ENCODE assay signal across 28 mouse cellular contexts in genomic region chr6:65002196-65002595, GRCm38 (mm10).
"Had no signal": no experiment of that assay in that cellular context is flagged by ENCODE, and none has a peak within 500 bp of the region (broad histone marks: within the 10 kb centered on the region; RNA-seq: fewer than 3 reads in every experiment).

No protein-coding gene starts in this region.

- H3K4me1 ChIP-seq: heart, embryonic 10.5 days; heart, embryonic 12.5 days; hindbrain, embryonic 13.5 days; hindbrain, embryonic 15.5 days; kidney, embryonic 15.5 days; limb, embryonic 10.5 days; limb, embryonic 12.5 days; liver, embryonic 13.5 days; liver, embryonic 15.5 days had no signal

- H3K4me3 ChIP-seq: gastrocnemius, adult 2 months; heart, embryonic 10.5 days; heart, embryonic 12.5 days; hindbrain, embryonic 13.5 days; hindbrain, embryonic 15.5 days; kidney, embryonic 15.5 days; left cerebral cortex, adult 2 months; limb, embryonic 10.5 days; limb, embryonic 12.5 days; liver, embryonic 13.5 days; liver, embryonic 15.5 days had no signal

- H3K27me3 ChIP-seq: heart, embryonic 12.5 days; hindbrain, embryonic 13.5 days; hindbrain, embryonic 15.5 days; kidney, embryonic 15.5 days; limb, embryonic 12.5 days; liver, embryonic 13.5 days; liver, embryonic 15.5 days had no signal

- H3K27ac ChIP-seq: gastrocnemius, adult 2 months; heart, embryonic 10.5 days; hindbrain, embryonic 13.5 days; hindbrain, embryonic 15.5 days; hindbrain, postnatal 0 days; kidney, embryonic 15.5 days; kidney, postnatal 0 days; left cerebral cortex, adult 2 months; limb, embryonic 10.5 days; limb, embryonic 12.5 days; liver, embryonic 13.5 days; liver, embryonic 15.5 days had no signal

- DNase-seq: gastrocnemius, adult 2 months; gastrocnemius, postnatal 10 days; gastrocnemius, postnatal 25 days; heart, adult 18-20 months; heart, postnatal 10 days; heart, postnatal 36 days; kidney, adult 11 months; kidney, adult 2 months; kidney, adult 9 months; kidney, postnatal 14 days; kidney, postnatal 36 days; layer of hippocampus, adult 9-11 months; layer of hippocampus, postnatal 36 days; liver; liver, embryonic 13.5 days had no signal

- H3K9me3 ChIP-seq: heart, embryonic 10.5 days; heart, embryonic 12.5 days; hindbrain, embryonic 13.5 days; hindbrain, embryonic 15.5 days; kidney, embryonic 15.5 days; limb, embryonic 10.5 days; limb, embryonic 12.5 days; liver, embryonic 13.5 days; liver, embryonic 15.5 days had no signal

- ATAC-seq: hindbrain, postnatal 0 days; intestine, embryonic 16.5 days had no signal

- H3K4me2 ChIP-seq: heart, embryonic 12.5 days; hindbrain, embryonic 13.5 days; hindbrain, embryonic 15.5 days; kidney, embryonic 15.5 days; limb, embryonic 12.5 days; liver, embryonic 11.5 days; liver, embryonic 13.5 days; liver, embryonic 15.5 days had no signal

- H3K9ac ChIP-seq: heart, embryonic 12.5 days; hindbrain, embryonic 13.5 days; hindbrain, embryonic 15.5 days; kidney, embryonic 15.5 days; limb, embryonic 12.5 days; liver, embryonic 13.5 days; liver, embryonic 15.5 days had no signal

- H3K36me3 ChIP-seq: heart, embryonic 10.5 days; heart, embryonic 12.5 days; hindbrain, embryonic 13.5 days; hindbrain, embryonic 15.5 days; kidney, embryonic 15.5 days; limb, embryonic 10.5 days; limb, embryonic 12.5 days; liver, embryonic 13.5 days; liver, embryonic 15.5 days had no signal
